Mouse (Mus musculus) forebrain, embryonic 15.5 days (tissue): ENCODE results near the gene Gtpbp1. TPM values are rescaled to one million over a fixed set of nuclear protein-coding genes. Genes with fewer than 3 reads are reported as not detected.
"Not testable (repeated sequence)": the region's sequence is repeated elsewhere in the genome, so short reads cannot be mapped to it uniquely, and the experiment has no call there.

Experiments used
- ATAC-seq: fragments of 200-750 bp; cut with Nextera tagmentation; replicated peaks from 2 replicates; pipeline ENCODE4 v1.8.0; 2017; ENCODE audit warnings: mild to moderate bottlenecking, moderate TSS enrichment, moderate library complexity
- H3K27ac ChIP-seq: fragments of 300-500 bp; sonication (generic); replicated peaks from 2 replicates; pipeline ENCODE4 v1.5.1; 2015; ENCODE audit warnings: mild to moderate bottlenecking, inconsistent platforms
- H3K27me3 ChIP-seq: fragments of 300-500 bp; sonication (generic); 2 replicates; pipeline ENCODE4 v1.6.1; 2015; ENCODE audit warnings: inconsistent platforms
- H3K36me3 ChIP-seq: fragments of 300-500 bp; sonication (generic); 2 replicates; pipeline ENCODE4 v1.6.1; 2015; ENCODE audit warnings: mild to moderate bottlenecking, inconsistent platforms
- H3K4me1 ChIP-seq: fragments of 300-500 bp; sonication (generic); 2 replicates; pipeline ENCODE4 v1.6.1; 2015; ENCODE audit warnings: inconsistent platforms
- H3K4me2 ChIP-seq: fragments of 300-500 bp; sonication (generic); replicated peaks from 2 replicates; pipeline ENCODE4 v1.6.1; 2015; ENCODE audit warnings: mild to moderate bottlenecking, inconsistent platforms
- H3K4me3 ChIP-seq: fragments of 300-500 bp; sonication (generic); 2 replicates; pipeline ENCODE4 v1.5.1; 2015; ENCODE audit warnings: mild to moderate bottlenecking, inconsistent platforms
- H3K9ac ChIP-seq: fragments of 300-500 bp; sonication (generic); replicated peaks from 2 replicates; pipeline ENCODE4 v1.6.1; 2015; ENCODE audit warnings: mild to moderate bottlenecking, inconsistent platforms
- H3K9me3 ChIP-seq: fragments of 300-500 bp; sonication (generic); 2 replicates; pipeline ENCODE4 v1.6.1; 2016; ENCODE audit warnings: inconsistent platforms
- WGBS: fragments of 180-500 bp; shearing (Covaris S2); methylation state at CpG from one replicate; pipeline ENCODE4 v1.1.7; 2015; ENCODE audit warnings: mixed read lengths; 5-methylcytosine and 5-hydroxymethylcytosine counted together
- polyA plus RNA-seq: library from polyadenylated mRNA; unstranded; fragments of >200 nt; fragmentation: Nextera tagmentation; extraction: Ambion mirVana; gene quantifications from 2 replicates; pipeline ENCODE4 v1.2.1, GENCODE M21; 2015

Gene Gtpbp1
- polyA plus RNA-seq, 1 experiment from 2014 or later, result 53.9 TPM

DNA sequence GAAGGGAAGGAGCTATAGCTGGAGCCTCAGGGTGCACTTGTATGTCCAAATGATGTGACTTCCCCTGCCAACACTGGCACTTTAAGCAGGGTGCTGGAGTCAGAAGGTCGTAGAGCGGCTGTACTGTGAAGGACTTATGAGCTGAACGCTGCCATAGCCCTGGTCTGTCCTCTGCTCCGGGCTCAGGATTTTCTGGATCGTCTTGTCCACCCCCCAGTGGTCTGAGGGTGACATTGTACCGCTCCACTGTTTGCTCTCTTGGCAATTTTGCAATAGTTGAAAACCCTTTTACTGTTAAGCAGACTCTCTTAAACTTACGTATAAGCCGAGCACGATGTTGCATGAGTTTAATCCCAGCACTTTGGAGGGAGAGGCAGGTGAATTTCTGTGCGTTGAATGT is 21.4 kb upstream of the Gtpbp1 start:
- Histone ChIP-seq H3K9me3 (no peaks in the 10 kb centered on the region), H3K36me3 (peaks cover 43% of the 10 kb centered on the region), H3K27ac (no peak overlapping the region), H3K4me3 (no peak overlapping the region), H3K27me3 (no peaks in the 10 kb centered on the region), H3K4me2 (no peak overlapping the region), H3K4me1 (peaks cover 7% of the 10 kb centered on the region), H3K9ac (no peak overlapping the region)
- ATAC-seq, result no peak
- WGBS, result 78% methylated on average over 10 of the region's 10 CpGs

DNA sequence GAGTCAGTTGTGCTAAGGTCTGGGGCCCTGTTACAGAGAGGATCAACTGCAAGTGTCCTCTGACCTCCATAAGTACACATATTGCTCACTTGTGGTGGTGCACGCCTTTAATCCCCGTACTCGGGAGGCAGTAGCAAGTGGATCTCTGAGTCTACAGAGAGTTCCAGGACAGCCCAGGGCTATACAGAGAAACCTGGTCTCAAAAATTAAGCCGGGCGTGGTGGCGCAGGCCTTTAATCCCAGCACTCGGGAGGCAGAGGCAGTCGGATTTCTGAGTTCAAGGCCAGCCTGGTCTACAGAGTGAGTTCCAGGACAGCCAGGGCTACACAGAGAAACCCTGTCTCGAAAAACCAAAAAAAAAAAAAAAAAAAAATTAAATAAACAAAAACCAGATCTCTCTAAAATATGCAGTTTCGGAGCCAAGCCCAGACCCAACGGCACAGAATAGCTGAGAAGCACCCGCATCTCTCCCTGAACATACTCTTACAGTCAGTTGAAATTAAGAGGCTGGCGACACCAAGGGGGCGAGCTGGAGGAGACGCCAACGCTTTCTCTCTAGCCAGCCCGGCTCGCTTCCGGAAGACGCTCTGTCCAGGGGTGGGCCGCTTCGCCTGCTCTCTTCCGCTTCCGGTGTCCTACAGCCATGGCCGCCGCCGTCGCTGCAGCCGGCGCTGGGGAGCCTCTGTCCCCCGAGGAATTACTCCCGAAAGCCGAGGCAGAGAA is 20.2 kb upstream of the Gtpbp1 start, which contains the start of gene Tomm22:
Tomm22 (plus strand) TSS at position 613 of the 723 bp plus-strand sequence.
- 18% methylated on average over 33 of the region's 33 CpGs for WGBS
- peak within 1 kb of the TSS; percentile 82 for H3K9ac ChIP-seq

DNA sequence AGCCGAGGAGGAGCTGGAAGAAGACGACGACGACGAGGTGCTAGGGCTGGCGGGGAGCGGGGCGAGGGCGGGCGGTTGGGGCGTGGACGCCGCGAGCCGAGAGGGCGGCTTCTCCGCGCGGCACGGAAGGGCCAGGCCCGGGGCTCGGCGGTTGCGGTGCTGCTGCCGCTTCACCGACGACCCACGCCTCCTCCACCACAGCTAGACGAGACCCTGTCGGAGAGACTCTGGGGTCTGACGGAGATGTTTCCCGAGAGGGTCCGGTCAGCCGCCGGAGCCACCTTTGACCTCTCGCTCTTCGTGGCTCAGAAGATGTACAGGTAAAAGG is 19.7 kb upstream of the Gtpbp1 start:
- Histone ChIP-seq H3K9me3 (no peaks in the 10 kb centered on the region), H3K9ac (peak overlapping the region; percentile 82), H3K36me3 (peaks cover 54% of the 10 kb centered on the region), H3K4me2 (peak overlapping the region; percentile 92), H3K27ac (peak overlapping the region; percentile 60; the same call in 1 of the 2 replicates), H3K4me1 (peaks cover 7% of the 10 kb centered on the region), H3K4me3 (peak overlapping the region; percentile 95), H3K27me3 (no peaks in the 10 kb centered on the region)
- peak; percentile 63 for ATAC-seq
- under 1% methylated on average over 37 of the region's 37 CpGs for WGBS

More for the DNA sequence above, 20.2 kb upstream of the Gtpbp1 start, which contains the start of gene Tomm22:
- peak; percentile 98 for ATAC-seq
- peaks cover 7% of the 10 kb centered on the region for H3K4me1 ChIP-seq
- no peaks in the 10 kb centered on the region for H3K27me3 ChIP-seq
- H3K4me2 ChIP-seq, result peak within 1 kb of the TSS; percentile 92
- no peaks in the 10 kb centered on the region for H3K9me3 ChIP-seq
- H3K4me3 ChIP-seq, result peak within 1 kb of the TSS; percentile 95
- H3K27ac ChIP-seq, result peak within 1 kb of the TSS; percentile 60; the same call in 1 of the 2 replicates
- peaks cover 55% of the 10 kb centered on the region for H3K36me3 ChIP-seq

DNA sequence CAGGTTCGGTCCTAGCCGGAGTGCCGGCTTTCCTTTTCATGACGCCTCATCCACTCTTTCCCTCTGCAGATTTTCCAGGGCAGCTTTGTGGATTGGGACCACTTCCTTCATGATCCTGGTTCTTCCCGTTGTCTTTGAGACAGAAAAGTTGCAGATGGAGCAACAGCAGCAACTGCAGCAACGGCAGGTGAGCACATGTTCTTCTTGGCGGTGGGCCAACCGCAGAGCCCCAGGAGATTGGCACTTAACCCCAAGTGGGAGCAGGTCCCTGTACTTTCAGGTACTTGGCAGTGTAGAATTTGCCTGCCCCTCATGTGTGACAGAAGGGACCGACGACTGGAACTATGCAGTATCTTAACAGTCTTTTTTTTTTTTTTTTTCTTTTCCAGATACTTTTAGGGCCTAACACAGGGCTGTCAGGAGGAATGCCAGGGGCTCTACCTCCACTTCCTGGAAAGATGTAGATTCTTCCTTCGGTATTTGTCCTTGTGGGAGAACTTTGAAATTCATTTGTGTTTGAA is 18.8 kb upstream of the Gtpbp1 start:
- not testable (repeated sequence) for H3K9ac ChIP-seq, H3K9me3 ChIP-seq, H3K27ac ChIP-seq, H3K27me3 ChIP-seq, H3K4me1 ChIP-seq, ATAC-seq
- Histone ChIP-seq H3K4me2 (peak overlapping the region; percentile 92), H3K36me3 (peaks cover 50% of the 10 kb centered on the region), H3K4me3 (peak overlapping the region; percentile 95)
- 83% methylated on average over 11 of the region's 11 CpGs for WGBS

DNA sequence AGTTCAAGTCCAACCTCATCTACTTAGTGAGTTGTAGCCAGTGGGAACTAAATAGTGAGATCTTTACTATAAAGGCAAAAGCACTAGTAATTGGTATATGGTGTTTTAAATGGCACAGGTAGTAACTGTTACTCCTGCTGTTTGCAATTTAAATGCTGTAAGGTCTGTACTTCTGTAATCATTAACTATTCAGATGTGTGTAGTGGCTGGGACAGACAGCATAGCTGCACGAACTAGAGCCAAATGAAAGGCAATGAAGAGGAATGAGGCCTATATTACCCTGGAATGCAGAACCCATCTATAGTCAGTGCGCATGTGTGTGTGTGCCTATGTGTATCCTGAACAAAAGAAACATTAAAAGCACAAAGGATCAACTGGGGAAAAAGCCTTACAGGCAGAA is 12.7 kb upstream of the Gtpbp1 start:
- Histone ChIP-seq H3K4me3 (no peak overlapping the region), H3K36me3 (peaks cover 34% of the 10 kb centered on the region), H3K4me2 (no peak overlapping the region), H3K4me1 (peaks cover 6% of the 10 kb centered on the region), H3K27me3 (no peaks in the 10 kb centered on the region), H3K27ac (no peak overlapping the region), H3K9me3 (no peaks in the 10 kb centered on the region), H3K9ac (no peak overlapping the region)
- WGBS, result 88% methylated on average over 2 of the region's 2 CpGs
- ATAC-seq, result no peak

DNA sequence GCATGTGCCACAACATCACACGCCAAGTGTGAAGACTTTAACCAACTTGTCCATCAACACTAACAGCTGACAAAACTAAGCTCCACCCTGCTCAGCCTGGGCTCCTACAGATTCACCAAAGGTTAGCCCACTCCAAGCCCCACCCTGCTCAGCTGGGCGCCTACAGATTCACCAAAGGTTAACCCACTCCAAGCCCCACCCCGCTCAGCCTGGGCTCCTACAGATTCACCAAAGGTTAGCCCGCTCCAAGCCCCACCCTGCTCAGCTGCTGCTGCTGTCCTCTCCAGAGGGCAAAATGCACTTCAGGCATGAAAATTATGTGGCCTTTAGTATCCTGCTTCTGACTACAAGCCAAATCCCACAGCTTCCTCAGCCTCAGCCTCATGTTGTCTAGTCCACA is 8.7 kb upstream of the Gtpbp1 start:
- no peak overlapping the region for H3K9ac ChIP-seq
- no peak overlapping the region for H3K4me3 ChIP-seq
- no peaks in the 10 kb centered on the region; the same call in 1 of the 2 replicates for H3K36me3 ChIP-seq
- no peak overlapping the region for H3K27ac ChIP-seq
- H3K4me2 ChIP-seq, result no peak overlapping the region
- H3K4me1 ChIP-seq, result peaks cover 46% of the 10 kb centered on the region
- 85% methylated on average over 4 of the region's 4 CpGs for WGBS
- no peaks in the 10 kb centered on the region for H3K27me3 ChIP-seq
- ATAC-seq, result no peak
- no peaks in the 10 kb centered on the region for H3K9me3 ChIP-seq

DNA sequence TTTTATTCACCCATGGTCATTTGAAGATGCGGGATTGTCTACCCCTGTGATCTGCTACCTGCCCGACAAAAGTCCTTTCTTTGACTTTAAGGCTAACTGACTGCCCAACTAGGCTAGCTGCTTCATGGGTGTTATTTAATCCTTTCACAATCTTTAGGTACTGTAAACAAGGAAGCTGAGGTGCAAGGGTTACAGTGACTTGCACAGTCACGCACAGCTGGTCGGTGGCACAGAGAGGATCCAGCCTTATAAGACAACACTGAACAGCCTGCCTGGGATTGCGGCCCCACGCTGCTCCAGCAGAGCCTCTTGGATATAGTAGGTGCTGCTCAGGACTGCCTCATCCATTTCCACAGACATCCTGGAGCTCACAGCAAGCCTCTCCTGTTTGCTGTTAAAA is 7.5 kb upstream of the Gtpbp1 start:
- peaks cover 47% of the 10 kb centered on the region for H3K4me1 ChIP-seq
- H3K9me3 ChIP-seq, result no peaks in the 10 kb centered on the region
- H3K4me3 ChIP-seq, result no peak overlapping the region
- H3K4me2 ChIP-seq, result no peak overlapping the region
- H3K36me3 ChIP-seq, result no peaks in the 10 kb centered on the region
- no peak overlapping the region for H3K27ac ChIP-seq
- ATAC-seq, result no peak
- H3K27me3 ChIP-seq, result no peaks in the 10 kb centered on the region
- 0 out of 2 replicates have a peak overlapping the region, but pooled peaks have one; percentile 13 for H3K9ac ChIP-seq
- WGBS, result 90% methylated on average over 6 of the region's 6 CpGs

DNA sequence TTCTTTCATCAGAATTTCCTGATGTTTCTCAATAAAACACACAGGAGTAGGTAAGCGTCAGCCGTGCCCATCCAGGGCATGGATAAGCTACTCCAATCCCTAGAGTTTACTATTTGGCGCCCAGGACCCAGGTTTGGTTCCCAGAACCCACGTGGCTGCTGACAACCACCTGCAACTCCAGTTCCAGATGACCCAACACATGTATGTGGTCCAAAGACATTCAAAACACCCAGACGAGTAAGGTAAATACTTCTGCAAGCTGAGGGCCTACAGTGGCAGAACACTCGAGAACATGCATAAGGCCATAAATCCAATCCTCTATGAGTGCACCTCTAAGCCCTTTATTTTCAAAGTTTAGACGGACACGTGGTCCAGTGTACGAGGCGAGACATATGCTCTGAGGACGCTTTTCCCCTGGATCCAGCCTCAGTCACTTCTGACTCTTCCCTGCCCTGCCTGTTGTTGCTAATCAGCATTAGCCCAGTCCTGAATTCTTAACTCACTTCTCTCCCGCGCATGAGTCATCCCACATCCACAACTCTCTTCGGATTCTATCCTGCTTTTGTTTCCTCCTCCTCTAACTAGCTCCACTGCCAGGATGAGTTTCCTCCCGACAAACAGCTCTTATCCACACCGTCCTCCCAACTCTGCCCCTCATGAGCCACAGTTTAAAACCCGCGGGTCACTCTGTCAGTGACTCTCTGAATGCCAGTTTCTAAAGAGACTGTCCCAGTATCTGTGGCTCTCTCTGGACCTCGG is 6.8 kb upstream of the Gtpbp1 start:
- Histone ChIP-seq H3K36me3 (no peaks in the 10 kb centered on the region), H3K27me3 (no peaks in the 10 kb centered on the region), H3K9me3 (no peaks in the 10 kb centered on the region), H3K4me1 (peaks cover 52% of the 10 kb centered on the region), H3K9ac (peak overlapping the region; percentile 23; the same call in 1 of the 2 replicates), H3K4me3 (peak overlapping the region; percentile 77), H3K27ac (no peak overlapping the region), H3K4me2 (peak overlapping the region; percentile 60)
- ATAC-seq, result no peak
- 75% methylated on average over 19 of the region's 19 CpGs for WGBS

DNA sequence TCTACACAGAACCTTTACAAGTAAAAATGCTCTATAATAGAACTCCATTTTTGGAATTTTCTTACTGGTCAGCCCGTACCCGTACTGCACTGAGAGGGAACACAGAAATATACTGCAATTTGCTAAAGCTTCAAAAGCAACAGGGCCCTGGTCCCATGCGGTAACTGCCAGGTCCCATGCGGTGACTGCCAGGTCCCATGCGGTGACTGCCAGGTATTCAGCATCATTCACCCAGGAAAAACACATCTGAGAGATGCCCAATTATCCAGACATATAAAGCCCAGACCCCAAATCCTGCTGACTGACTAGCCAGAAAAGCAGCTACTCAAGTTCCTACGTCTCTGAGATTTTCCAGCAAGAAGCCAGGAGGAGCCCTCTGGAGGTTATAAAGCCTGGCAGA is 6.0 kb upstream of the Gtpbp1 start:
- peak overlapping the region; percentile 60 for H3K4me2 ChIP-seq
- H3K36me3 ChIP-seq, result no peaks in the 10 kb centered on the region
- peaks cover 54% of the 10 kb centered on the region for H3K4me1 ChIP-seq
- H3K27me3 ChIP-seq, result no peaks in the 10 kb centered on the region
- H3K4me3 ChIP-seq, result peak overlapping the region; percentile 77
- 60% methylated on average over 6 of the region's 6 CpGs for WGBS
- no peak overlapping the region for H3K27ac ChIP-seq
- ATAC-seq, result no peak
- peak overlapping the region; percentile 23; the same call in 1 of the 2 replicates for H3K9ac ChIP-seq
- H3K9me3 ChIP-seq, result no peaks in the 10 kb centered on the region

DNA sequence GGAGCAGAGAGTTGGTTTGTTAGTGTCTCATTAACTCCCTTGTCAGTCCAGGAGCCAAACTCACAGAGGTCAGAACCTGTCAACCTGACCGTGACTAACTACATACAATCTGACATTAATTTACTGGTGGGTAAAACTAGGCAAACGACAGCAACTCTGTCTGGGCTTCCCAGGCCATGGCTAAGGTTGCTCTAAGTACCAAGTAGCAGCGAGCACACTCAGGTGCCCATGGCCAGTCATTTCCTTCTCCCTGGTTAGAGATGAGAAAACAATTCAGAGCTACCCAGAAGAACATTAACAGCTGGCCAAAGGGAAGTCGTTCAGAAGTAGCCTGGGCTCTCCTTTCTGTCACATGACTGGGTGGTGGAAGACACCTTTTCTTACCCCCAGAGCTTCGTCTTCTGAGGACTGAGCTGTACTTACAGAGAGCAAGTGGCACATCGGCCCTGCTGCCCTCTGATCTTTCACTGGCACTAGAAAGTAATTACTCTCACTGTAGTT is 5.5 kb upstream of the Gtpbp1 start:
- Histone ChIP-seq H3K4me1 (peaks cover 58% of the 10 kb centered on the region), H3K27ac (no peak overlapping the region)
- 50% methylated on average over 6 of the region's 6 CpGs for WGBS

DNA sequence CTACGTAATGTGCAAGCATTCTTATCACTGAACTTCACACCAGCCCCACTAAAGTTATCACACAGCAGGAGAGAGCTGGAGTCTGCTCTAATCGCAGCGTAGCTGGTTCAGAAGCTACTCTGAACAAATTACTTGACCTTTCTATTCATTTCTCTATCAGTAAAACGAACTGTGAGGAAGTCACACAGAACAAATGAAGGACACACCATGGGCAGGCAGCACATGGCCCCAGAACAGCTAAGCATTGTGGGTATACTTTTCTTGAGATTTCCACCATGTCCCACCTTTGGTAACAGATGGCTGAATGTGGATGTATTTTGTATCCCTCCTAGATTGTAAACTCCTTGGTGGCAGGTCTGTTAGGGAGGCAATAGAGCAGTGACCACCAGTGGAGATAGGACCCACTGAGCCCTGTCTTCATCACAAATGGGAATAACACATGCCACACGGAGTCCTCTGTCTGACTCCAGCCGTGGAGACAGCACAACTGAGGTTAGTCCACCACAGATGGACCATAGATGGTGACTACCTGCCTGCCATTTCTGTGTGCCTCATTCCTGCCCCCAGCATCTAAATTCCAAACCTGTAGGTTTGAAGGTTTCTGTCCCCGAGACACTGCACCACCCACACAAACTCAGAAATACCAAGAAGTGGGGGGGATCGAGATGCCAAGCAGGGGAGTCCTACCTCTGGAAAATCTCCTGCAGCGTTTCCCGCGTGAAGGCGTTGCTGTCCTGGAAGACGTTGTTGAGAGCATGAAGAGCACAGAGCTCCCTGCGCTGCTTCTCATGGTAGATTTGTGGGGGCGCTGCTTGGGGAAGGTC is 4.4 kb upstream of the Gtpbp1 start:
- Histone ChIP-seq H3K4me1 (peaks cover 59% of the 10 kb centered on the region), H3K9me3 (no peaks in the 10 kb centered on the region), H3K36me3 (no peaks in the 10 kb centered on the region), H3K27ac (no peak overlapping the region), H3K27me3 (no peaks in the 10 kb centered on the region), H3K4me3 (peak overlapping the region; percentile 77), H3K9ac (peak overlapping the region; percentile 94), H3K4me2 (peak overlapping the region; percentile 60)
- 16% methylated on average over 15 of the region's 15 CpGs for WGBS
- ATAC-seq, result no peak

More for the DNA sequence above, 5.5 kb upstream of the Gtpbp1 start:
- Histone ChIP-seq H3K36me3 (no peaks in the 10 kb centered on the region), H3K27me3 (no peaks in the 10 kb centered on the region), H3K9me3 (no peaks in the 10 kb centered on the region), H3K9ac (peak overlapping the region; percentile 23), H3K4me3 (peak overlapping the region; percentile 77), H3K4me2 (peak overlapping the region; percentile 60)
- no peak for ATAC-seq
